Mouse (Mus musculus): ENCODE measurements around the gene Pgp. TPM values are rescaled to one million over a fixed set of nuclear protein-coding genes. Genes with fewer than 3 reads are reported as not detected.

The Pgp gene
- polyA plus RNA-seq, 1 experiment from 2014 or later = 40.9 TPM

GRCm38 (mm10) chr17:24520450-24520849 lies 50.3 kb downstream of the Pgp start:
- TF ChIP-seq EP300 (IDR thresholded peaks at IDR 0.05; ENCODE audit: low read depth) (no peak), CTCF (IDR thresholded peaks at IDR 0.05; ENCODE audit: low read depth) (no peak)
- ATAC-seq (no peak), DNase-seq (no peak)
- Histone ChIP-seq H3K4me3 (ENCODE audit: low read depth, low read length) (no peak overlapping the region), H3K4me2 (ENCODE audit: low read depth, low read length) (no peak overlapping the region), H3K9ac (replicated peaks) (no peak overlapping the region), H3K27me3 (ENCODE audit: insufficient read depth, low read length) (no peaks in the 10 kb centered on the region), H3K36me3 (replicated peaks; ENCODE audit: insufficient read depth, low read length) (peaks cover 36% of the 10 kb centered on the region), H3K27ac (ENCODE audit: low read depth) (no peak overlapping the region), H3K4me1 (ENCODE audit: insufficient read depth) (peaks cover 6% of the 10 kb centered on the region), H3K9me3 (ENCODE audit: low read length) (no peaks in the 10 kb centered on the region)
- 83% methylated on average over 4 of the region's 4 CpGs for WGBS (ENCODE audit: insufficient replicate concordance)

Other genes starting within 250 kb of the Pgp start
- 6.7 and 7.4 TPM in 2 replicates for gene Tedc2, start 249.5 kb upstream of the Pgp start, polyA plus RNA-seq (2015; fragmentation: Nextera tagmentation; extraction: Ambion mirVana)
- gene Ccnf, start 218.9 kb upstream of the Pgp start, polyA plus RNA-seq (2015; fragmentation: Nextera tagmentation; extraction: Ambion mirVana) = 26.2 and 29.6 TPM in 2 replicates
- gene Abca17, start 119.3 kb upstream of the Pgp start, polyA plus RNA-seq (2015; fragmentation: Nextera tagmentation; extraction: Ambion mirVana) = not detected in 2 replicates
- 6.4 and 7.1 TPM in 2 replicates for gene Abca3, start 118.4 kb upstream of the Pgp start, polyA plus RNA-seq (2015; fragmentation: Nextera tagmentation; extraction: Ambion mirVana)
- 67.4 and 69.9 TPM in 2 replicates for gene Rnps1, start 55.8 kb upstream of the Pgp start, polyA plus RNA-seq (2015; fragmentation: Nextera tagmentation; extraction: Ambion mirVana)
- gene Eci1, start 43.8 kb upstream of the Pgp start, polyA plus RNA-seq (2015; fragmentation: Nextera tagmentation; extraction: Ambion mirVana) = 162 and 193 TPM in 2 replicates
- 0.22 and 0.35 TPM in 2 replicates for gene Dnase1l2, start 27.3 kb upstream of the Pgp start, polyA plus RNA-seq (2015; fragmentation: Nextera tagmentation; extraction: Ambion mirVana)
- gene E4f1, start 79 bp upstream of the Pgp start, polyA plus RNA-seq (2015; fragmentation: Nextera tagmentation; extraction: Ambion mirVana) = 4.5 and 6.4 TPM in 2 replicates
- not detected in 2 replicates for gene Bricd5, start 3.5 kb downstream of the Pgp start, polyA plus RNA-seq (2015; fragmentation: Nextera tagmentation; extraction: Ambion mirVana)
- gene Mlst8, start 8.7 kb downstream of the Pgp start, polyA plus RNA-seq (2015; fragmentation: Nextera tagmentation; extraction: Ambion mirVana) = 6.2 and 8.1 TPM in 2 replicates
- not detected in 2 replicates for gene Caskin1, start 18.2 kb downstream of the Pgp start, polyA plus RNA-seq (2015; fragmentation: Nextera tagmentation; extraction: Ambion mirVana)
- gene Traf7, start 57.5 kb downstream of the Pgp start, polyA plus RNA-seq (2015; fragmentation: Nextera tagmentation; extraction: Ambion mirVana) = 14.1 and 17.2 TPM in 2 replicates
- gene Rab26, start 63.8 kb downstream of the Pgp start, polyA plus RNA-seq (2015; fragmentation: Nextera tagmentation; extraction: Ambion mirVana) = 0.45 and 0.81 TPM in 2 replicates
- 2.7 and 2.8 TPM in 2 replicates for gene Pkd1, start 79.4 kb downstream of the Pgp start, polyA plus RNA-seq (2015; fragmentation: Nextera tagmentation; extraction: Ambion mirVana)
- gene Tsc2, start 162.2 kb downstream of the Pgp start, polyA plus RNA-seq (2015; fragmentation: Nextera tagmentation; extraction: Ambion mirVana) = 9.3 and 11.3 TPM in 2 replicates
- 3.6 and 4.3 TPM in 2 replicates for gene Nthl1, start 162.3 kb downstream of the Pgp start, polyA plus RNA-seq (2015; fragmentation: Nextera tagmentation; extraction: Ambion mirVana)
- 12.5 and 13.3 TPM in 2 replicates for gene Slc9a3r2, start 179.9 kb downstream of the Pgp start, polyA plus RNA-seq (2015; fragmentation: Nextera tagmentation; extraction: Ambion mirVana)
- not detected in 2 replicates for gene Npw, start 188.1 kb downstream of the Pgp start, polyA plus RNA-seq (2015; fragmentation: Nextera tagmentation; extraction: Ambion mirVana)
- gene Zfp598, start 199.3 kb downstream of the Pgp start, polyA plus RNA-seq (2015; fragmentation: Nextera tagmentation; extraction: Ambion mirVana) = 7.2 and 7.6 TPM in 2 replicates
- gene Syngr3, start 219.6 kb downstream of the Pgp start, polyA plus RNA-seq (2015; fragmentation: Nextera tagmentation; extraction: Ambion mirVana) = 0.11 TPM in 2 replicates
- 46.5 and 50.7 TPM in 2 replicates for gene Gfer, start 225.8 kb downstream of the Pgp start, polyA plus RNA-seq (2015; fragmentation: Nextera tagmentation; extraction: Ambion mirVana)
- 0.51 and 0.58 TPM in 2 replicates for gene Noxo1, start 225.8 kb downstream of the Pgp start, polyA plus RNA-seq (2015; fragmentation: Nextera tagmentation; extraction: Ambion mirVana)
- 18.1 and 21.5 TPM in 2 replicates for gene Tbl3, start 237.3 kb downstream of the Pgp start, polyA plus RNA-seq (2015; fragmentation: Nextera tagmentation; extraction: Ambion mirVana)
- not detected in 2 replicates for gene Rnf151, start 247.7 kb downstream of the Pgp start, polyA plus RNA-seq (2015; fragmentation: Nextera tagmentation; extraction: Ambion mirVana)
- 819 and 856 TPM in 2 replicates for gene Rps2, start 247.7 kb downstream of the Pgp start, polyA plus RNA-seq (2015; fragmentation: Nextera tagmentation; extraction: Ambion mirVana)

Measured in liver, postnatal 0 days (tissue).